ENCODE assay signal across 8 mouse cellular contexts in genomic region chr1:34182406-34183249, GRCm38 (mm10).
DNase-seq lines count a peak whose midpoint lies in the region.

No protein-coding gene starts in this region.

- DNase-seq in frontal cortex, adult 2 months (ENCODE audit: extremely low spot score in 1 of 2, low spot score in 1 of 2) = peak; percentile 47 to 75
- no peak for DNase-seq in frontal cortex, postnatal 25 days (ENCODE audit: low spot score in 2 of 2)
- DNase-seq in embryo, embryonic 9.5 days (ENCODE audit: extremely low spot score) = peak; percentile 6
- peak; percentile 34 to 68 for DNase-seq in left cerebral cortex, postnatal 14 days (ENCODE audit: low spot score in 2 of 2)
- DNase-seq in retina, adult 2 months (ENCODE audit: low read depth, low spot score) = peak; percentile 16
- no peak for DNase-seq in adrenal gland, adult 18-20 months (ENCODE audit: low spot score in 2 of 2)
- DNase-seq in Muller cell, postnatal 12 days (ENCODE audit: inconsistent ontology term) = no peak
- no peak for DNase-seq in MN1 (ENCODE audit: low spot score)

- intact Hi-C loops in left cerebral cortex, postnatal 14 days (cut with DNase I) = no loop called here

Comparison
In these comparisons a context has a peak if more than half of its experiments do, and no peak if none do; other contexts are left out.
1. DNase-seq: peak in frontal cortex, adult 2 months (2 of 2), embryo, embryonic 9.5 days (single experiment), left cerebral cortex, postnatal 14 days (2 of 2) and retina, adult 2 months (single experiment); none in frontal cortex, postnatal 25 days (0 of 2), adrenal gland, adult 18-20 months (0 of 2), Muller cell, postnatal 12 days (single experiment) and MN1 (single experiment).